24 mouse cellular contexts compared by ENCODE assay signal in genomic region chr6:53917026-53917558, GRCm38 (mm10).
"Had no signal": no experiment of that assay in that cellular context is flagged by ENCODE, and none has a peak within 500 bp of the region (broad histone marks: within the 10 kb centered on the region; RNA-seq: fewer than 3 reads in every experiment).

No protein-coding gene starts in this region.

- H3K4me1 ChIP-seq: heart, embryonic 10.5 days; heart, embryonic 12.5 days; intestine, embryonic 15.5 days had no signal

- H3K4me2 ChIP-seq: heart, embryonic 12.5 days; hindbrain, embryonic 12.5 days; hindbrain, embryonic 14.5 days; intestine, embryonic 15.5 days; limb, embryonic 12.5 days had no signal

- H3K9me3 ChIP-seq: heart, embryonic 10.5 days; heart, embryonic 12.5 days; hindbrain, embryonic 10.5 days; hindbrain, embryonic 12.5 days; intestine, embryonic 15.5 days; limb, embryonic 10.5 days; limb, embryonic 12.5 days had no signal

- H3K9ac ChIP-seq: heart, embryonic 12.5 days; hindbrain, embryonic 12.5 days; hindbrain, embryonic 14.5 days; intestine, embryonic 15.5 days; limb, embryonic 12.5 days had no signal

- H3K27ac ChIP-seq: gastrocnemius, adult 2 months; heart, embryonic 10.5 days; hindbrain, embryonic 10.5 days; hindbrain, embryonic 12.5 days; hindbrain, embryonic 14.5 days; intestine, embryonic 15.5 days; layer of hippocampus, adult 2 months; left cerebral cortex, adult 2 months; limb, embryonic 10.5 days; limb, embryonic 12.5 days had no signal

- H3K27me3 ChIP-seq: heart, embryonic 12.5 days; hindbrain, embryonic 12.5 days; intestine, embryonic 15.5 days; limb, embryonic 12.5 days had no signal

- DNase-seq: gastrocnemius, adult 2 months; gastrocnemius, postnatal 10 days; gastrocnemius, postnatal 25 days; heart, postnatal 10 days; heart, postnatal 4 days; kidney, adult 18-20 months; kidney, adult 8-10 months; kidney, postnatal 10 days; kidney, postnatal 25 days; kidney, postnatal 4 days; liver had no signal

- H3K4me3 ChIP-seq: gastrocnemius, adult 2 months; heart, embryonic 10.5 days; heart, embryonic 12.5 days; hindbrain, embryonic 10.5 days; hindbrain, embryonic 12.5 days; intestine, embryonic 15.5 days; layer of hippocampus, adult 2 months; left cerebral cortex, adult 2 months; limb, embryonic 10.5 days; limb, embryonic 12.5 days had no signal

- ATAC-seq: hindbrain, embryonic 16.5 days; inflammation-experienced regulatory T-cells, adult 6 months; intestine, embryonic 15.5 days; intestine, postnatal 0 days had no signal

- H3K36me3 ChIP-seq: heart, embryonic 10.5 days; heart, embryonic 12.5 days; hindbrain, embryonic 10.5 days; hindbrain, embryonic 12.5 days; intestine, embryonic 15.5 days; limb, embryonic 10.5 days; limb, embryonic 12.5 days had no signal
